Mouse (Mus musculus) G1E (cell line): ENCODE measurements around the gene Rhod.

Experiments used
- CTCF ChIP-seq: IDR thresholded peaks from 2 replicates; pipeline ENCODE4 v1.5.1; 2012; ENCODE audit warnings: low read depth, low read length, inconsistent platforms, mixed read lengths
- GATA1 ChIP-seq: IDR thresholded peaks from 2 replicates; pipeline ENCODE4 v1.6.1; 2012; ENCODE audit warnings: borderline replicate concordance, low read length, inconsistent platforms, mixed read lengths
- POLR2AphosphoS5 ChIP-seq: IDR thresholded peaks from 2 replicates; pipeline ENCODE4 v1.6.1; 2012; ENCODE audit warnings: low read depth, low read length, inconsistent platforms; ENCODE audit not compliant: insufficient replicate concordance

DNA sequence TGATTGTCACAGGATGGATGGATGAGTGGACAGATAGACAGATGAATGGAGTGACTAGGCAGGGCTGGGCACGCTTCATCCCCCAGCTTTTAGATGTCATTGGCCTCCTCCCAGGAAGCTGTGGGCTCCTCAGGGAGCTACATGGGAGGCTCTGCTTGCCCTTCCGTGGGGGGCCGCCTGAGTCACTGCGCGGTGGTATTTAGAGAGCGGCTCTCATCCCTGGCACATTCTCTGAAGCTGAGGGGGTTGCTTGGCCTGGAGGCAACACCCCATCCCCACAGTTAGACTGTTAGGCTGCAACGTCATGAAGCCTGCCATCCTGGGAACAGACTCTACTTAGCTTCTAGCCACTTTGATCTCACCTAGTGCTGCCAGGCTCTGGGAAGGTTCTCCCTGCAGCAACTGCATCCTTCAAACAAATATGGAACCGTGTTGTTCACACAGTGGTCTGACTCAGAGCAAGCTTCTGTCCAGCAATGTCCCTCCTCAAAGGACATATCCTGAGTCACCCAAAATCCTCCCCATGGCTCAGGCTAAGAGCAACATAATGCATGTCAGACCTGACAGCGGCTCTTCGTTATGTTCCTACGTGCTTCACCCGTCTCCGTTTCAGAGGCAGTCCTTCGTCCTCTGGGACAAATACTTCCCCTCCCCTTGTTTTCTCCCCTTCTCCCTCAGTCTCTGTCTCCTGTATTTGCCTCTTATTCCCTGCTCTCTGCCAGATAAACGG is 16.0 kb upstream of the Rhod start:
- TF ChIP-seq CTCF: no peak
- no peak for TF ChIP-seq POLR2AphosphoS5
- no peak for TF ChIP-seq GATA1
